Mouse (Mus musculus) testis, adult 2 months (tissue): ENCODE measurements around the gene Vash1.

Experiments used
- CTCF ChIP-seq: fragments of 200-500 bp; IDR thresholded peaks from 2 replicates; pipeline ENCODE4 v1.5.1; 2012; ENCODE audit warnings: low read depth, mild to moderate bottlenecking, inconsistent platforms, low read length, moderate library complexity; ENCODE audit not compliant: control insufficient read depth, insufficient read depth, insufficient replicate concordance
- POLR2A ChIP-seq: fragments of 200-500 bp; IDR thresholded peaks from 2 replicates; pipeline ENCODE4 v1.6.1; 2012; ENCODE audit warnings: low read depth, mild to moderate bottlenecking, inconsistent platforms, low read length, moderate library complexity; ENCODE audit not compliant: control insufficient read depth

- TF ChIP-seq POLR2A = no peak
- no peak for TF ChIP-seq CTCF
Observed at GRCm38 (mm10) chr12:86680591-86681193, 2.2 kb downstream of the Vash1 start.
